In genomic region chr1:188549686-188550085, GRCm38 (mm10) we compare ENCODE assay signal across 25 mouse cellular contexts.
DNase-seq lines count a peak whose midpoint lies in the region; ATAC-seq and TF ChIP-seq lines count a peak whose summit lies in the region.
"Had no signal": no experiment of that assay in that cellular context is flagged by ENCODE, and none has a peak within 500 bp of the region (broad histone marks: within the 10 kb centered on the region; RNA-seq: fewer than 3 reads in every experiment).

No protein-coding gene starts in this region.

- H3K4me1 ChIP-seq in hindbrain, embryonic 11.5 days (replicated peaks; ENCODE audit: control insufficient read depth, insufficient read depth, low read length): no peaks in the 10 kb centered on the region
- H3K4me1 ChIP-seq in hindbrain, embryonic 12.5 days: no peaks in the 10 kb centered on the region
- H3K4me1 ChIP-seq in limb, embryonic 15.5 days: no peaks in the 10 kb centered on the region
- H3K4me1 ChIP-seq: embryonic facial prominence, embryonic 13.5 days; forebrain, embryonic 13.5 days; heart, embryonic 13.5 days; intestine, embryonic 15.5 days; midbrain, embryonic 15.5 days had no signal

- H3K36me3 ChIP-seq in hindbrain, embryonic 11.5 days (ENCODE audit: control insufficient read depth, insufficient read depth, low read length): no peaks in the 10 kb centered on the region
- no peaks in the 10 kb centered on the region for H3K36me3 ChIP-seq in hindbrain, embryonic 12.5 days
- H3K36me3 ChIP-seq in limb, embryonic 15.5 days: no peaks in the 10 kb centered on the region
- H3K36me3 ChIP-seq: embryonic facial prominence, embryonic 13.5 days; heart, embryonic 13.5 days; intestine, embryonic 15.5 days; midbrain, embryonic 15.5 days had no signal

- no peaks in the 10 kb centered on the region for H3K9me3 ChIP-seq in hindbrain, embryonic 11.5 days (ENCODE audit: control insufficient read depth, low read length)
- H3K9me3 ChIP-seq in hindbrain, embryonic 12.5 days (replicated peaks): no peaks in the 10 kb centered on the region
- no peaks in the 10 kb centered on the region for H3K9me3 ChIP-seq in limb, embryonic 15.5 days
- H3K9me3 ChIP-seq: embryonic facial prominence, embryonic 13.5 days; forebrain, embryonic 13.5 days; heart, embryonic 13.5 days; intestine, embryonic 15.5 days; midbrain, embryonic 15.5 days had no signal

- TF ChIP-seq CTCF in brain, embryonic 14.5 days (IDR thresholded peaks at IDR 0.05; ENCODE audit: borderline replicate concordance, extremely low read depth, insufficient read depth, insufficient read length): no peak

- no peaks in the 10 kb centered on the region for H3K27me3 ChIP-seq in hindbrain, embryonic 11.5 days (ENCODE audit: control insufficient read depth, insufficient read depth, low read length)
- H3K27me3 ChIP-seq in hindbrain, embryonic 12.5 days: no peaks in the 10 kb centered on the region
- H3K27me3 ChIP-seq in limb, embryonic 15.5 days: no peaks in the 10 kb centered on the region
- H3K27me3 ChIP-seq: embryonic facial prominence, embryonic 13.5 days; forebrain, embryonic 13.5 days; heart, embryonic 13.5 days; intestine, embryonic 15.5 days; midbrain, embryonic 15.5 days had no signal

- no peak overlapping the region for H3K27ac ChIP-seq in hindbrain, embryonic 11.5 days (ENCODE audit: low read depth, low read length)
- no peak overlapping the region for H3K27ac ChIP-seq in hindbrain, embryonic 12.5 days
- H3K27ac ChIP-seq in limb, embryonic 15.5 days: no peak overlapping the region
- H3K27ac ChIP-seq: embryonic facial prominence, embryonic 13.5 days; forebrain, embryonic 13.5 days; heart, embryonic 13.5 days; hindbrain, embryonic 14.5 days; intestine, embryonic 15.5 days; midbrain, embryonic 15.5 days had no signal

- no peak overlapping the region for H3K4me3 ChIP-seq in hindbrain, embryonic 11.5 days (ENCODE audit: low read depth, low read length)
- no peak overlapping the region for H3K4me3 ChIP-seq in hindbrain, embryonic 12.5 days
- no peak overlapping the region for H3K4me3 ChIP-seq in limb, embryonic 15.5 days
- H3K4me3 ChIP-seq: embryonic facial prominence, embryonic 13.5 days; forebrain, embryonic 13.5 days; heart, embryonic 13.5 days; intestine, embryonic 15.5 days; midbrain, embryonic 15.5 days; myocyte had no signal

- TF ChIP-seq POLR2A in brain, embryonic 14.5 days (IDR thresholded peaks at IDR 0.05; ENCODE audit: borderline replicate concordance, extremely low read depth, insufficient read depth, insufficient read length, poor library complexity, severe bottlenecking): no peak

- 70% methylated on average over 13 of the region's 13 CpGs for WGBS in hindbrain, embryonic 11.5 days
- WGBS in hindbrain, embryonic 12.5 days: 67% methylated on average over 13 of the region's 13 CpGs
- 22% methylated on average over 13 of the region's 13 CpGs for WGBS in limb, embryonic 15.5 days

- ATAC-seq in hindbrain, embryonic 11.5 days (ENCODE audit: low FRiP score): no peak
- no peak for ATAC-seq in hindbrain, embryonic 12.5 days (ENCODE audit: low FRiP score)
- ATAC-seq in limb, embryonic 15.5 days (ENCODE audit: insufficient number of reproducible peaks, low FRiP score, low TSS enrichment, low read depth): no peak
- no peak for ATAC-seq in megakaryocyte progenitor cell, adult 5-6 weeks (replicated peaks; ENCODE audit: poor library complexity)
- ATAC-seq: forebrain, embryonic 13.5 days; intestine, embryonic 15.5 days; liver, postnatal 0 days; midbrain, embryonic 15.5 days had no signal

- no peak overlapping the region for H3K4me2 ChIP-seq in hindbrain, embryonic 11.5 days (replicated peaks; ENCODE audit: low read depth, low read length)
- no peak overlapping the region for H3K4me2 ChIP-seq in hindbrain, embryonic 12.5 days (replicated peaks)
- H3K4me2 ChIP-seq in limb, embryonic 15.5 days: 0 out of 2 replicates have a peak overlapping the region, but pooled peaks have one; percentile 7
- H3K4me2 ChIP-seq: embryonic facial prominence, embryonic 13.5 days; forebrain, embryonic 13.5 days; heart, embryonic 13.5 days; hindbrain, embryonic 14.5 days; intestine, embryonic 15.5 days; liver, embryonic 11.5 days; midbrain, embryonic 15.5 days had no signal

- peak; percentile 11 for DNase-seq in hindbrain, embryonic 11.5 days (ENCODE audit: low spot score)
- DNase-seq in brain, embryonic 14.5 days (ENCODE audit: low read depth): peak; percentile 21
- DNase-seq in hindlimb bud, embryonic 11.5 days (ENCODE audit: extremely low spot score, low read depth, low spot score): peak; percentile 18
- DNase-seq in adrenal gland, postnatal 25 days: no peak
- DNase-seq: cerebellum, adult 11-12 months; cerebellum, postnatal 10 days; gastrocnemius, postnatal 14 days; heart, adult 18-20 months; heart, postnatal 14 days; kidney, adult 8-10 months; kidney, postnatal 4 days; liver, postnatal 0 days; lung, postnatal 14 days; thymus, adult 2 months had no signal

- no peak overlapping the region for H3K9ac ChIP-seq in hindbrain, embryonic 11.5 days (ENCODE audit: low read depth, low read length)
- no peak overlapping the region for H3K9ac ChIP-seq in hindbrain, embryonic 12.5 days
- no peak overlapping the region for H3K9ac ChIP-seq in limb, embryonic 15.5 days
- H3K9ac ChIP-seq: embryonic facial prominence, embryonic 13.5 days; forebrain, embryonic 13.5 days; heart, embryonic 13.5 days; hindbrain, embryonic 14.5 days; intestine, embryonic 15.5 days; liver, postnatal 0 days; midbrain, embryonic 15.5 days had no signal
